Mouse (Mus musculus) liver, embryonic 11.5 days (tissue): Measurements from ENCODE around the gene Zfp970. TPM values are rescaled to one million over a fixed set of nuclear protein-coding genes. Genes with fewer than 3 reads are reported as not detected.
"Not testable (repeated sequence)": the region's sequence is repeated elsewhere in the genome, so short reads cannot be mapped to it uniquely, and the experiment has no call there.

Source experiments
- ATAC-seq: fragments of 200-750 bp; cut with Nextera tagmentation; replicated peaks from 2 replicates; pipeline ENCODE4 v1.8.0; 2017; ENCODE audit warnings: moderate number of reproducible peaks, mild to moderate bottlenecking, moderate TSS enrichment, moderate library complexity; ENCODE audit not compliant: low FRiP score
- DNase-seq: peaks from one replicate; pipeline ENCODE4 v3.0.0-alpha.2; 2017; ENCODE audit warnings: low spot score
- H3K27ac ChIP-seq: fragments of 300-500 bp; sonication (generic); 2 replicates; pipeline ENCODE4 v1.5.1; 2014; ENCODE audit warnings: mild to moderate bottlenecking, low read depth, low read length, control low read depth
- H3K27me3 ChIP-seq: fragments of 300-500 bp; sonication (generic); replicated peaks from 2 replicates; pipeline ENCODE4 v1.6.1; 2014; ENCODE audit warnings: low read length, mixed read lengths; ENCODE audit not compliant: control insufficient read depth, insufficient read depth
- H3K36me3 ChIP-seq: fragments of 300-500 bp; sonication (generic); 2 replicates; pipeline ENCODE4 v1.6.1; 2014; ENCODE audit warnings: mild to moderate bottlenecking, low read length, moderate library complexity, mixed read lengths; ENCODE audit not compliant: control insufficient read depth, insufficient read depth
- H3K4me1 ChIP-seq: fragments of 300-500 bp; sonication (generic); replicated peaks from 2 replicates; pipeline ENCODE4 v1.6.1; 2014; ENCODE audit warnings: low read length, mixed read lengths; ENCODE audit not compliant: control insufficient read depth, insufficient read depth
- H3K4me2 ChIP-seq: fragments of 300-500 bp; sonication (generic); 2 replicates; pipeline ENCODE4 v1.6.1; 2014; ENCODE audit warnings: mild to moderate bottlenecking, control low read depth, moderate library complexity
- H3K4me3 ChIP-seq: fragments of 300-500 bp; sonication (generic); 2 replicates; pipeline ENCODE4 v1.5.1; 2014; ENCODE audit warnings: low read depth, low read length, control low read depth
- H3K9ac ChIP-seq: fragments of 300-500 bp; sonication (generic); 2 replicates; pipeline ENCODE4 v1.6.1; 2014; ENCODE audit warnings: low read depth, low read length, control low read depth
- H3K9me3 ChIP-seq: fragments of 300-500 bp; sonication (generic); 2 replicates; pipeline ENCODE4 v1.6.1; 2016; ENCODE audit warnings: low read length, inconsistent platforms, mixed read lengths; ENCODE audit not compliant: control insufficient read depth
- WGBS: fragments of 180-500 bp; shearing (Covaris S2); extraction: QIAGEN DNeasy Blood & Tissue Kit; methylation state at CpG from one replicate; pipeline ENCODE4 v1.1.7; 2014; 5-methylcytosine and 5-hydroxymethylcytosine counted together
- polyA plus RNA-seq: library from polyadenylated mRNA; unstranded; fragments of >200 nt; fragmentation: Nextera tagmentation; extraction: Ambion mirVana; gene quantifications from 2 replicates; pipeline ENCODE4 v1.2.1, GENCODE M21; 2014

Gene Zfp970
- 9.0 and 10.2 TPM in 2 replicates for polyA plus RNA-seq

DNA sequence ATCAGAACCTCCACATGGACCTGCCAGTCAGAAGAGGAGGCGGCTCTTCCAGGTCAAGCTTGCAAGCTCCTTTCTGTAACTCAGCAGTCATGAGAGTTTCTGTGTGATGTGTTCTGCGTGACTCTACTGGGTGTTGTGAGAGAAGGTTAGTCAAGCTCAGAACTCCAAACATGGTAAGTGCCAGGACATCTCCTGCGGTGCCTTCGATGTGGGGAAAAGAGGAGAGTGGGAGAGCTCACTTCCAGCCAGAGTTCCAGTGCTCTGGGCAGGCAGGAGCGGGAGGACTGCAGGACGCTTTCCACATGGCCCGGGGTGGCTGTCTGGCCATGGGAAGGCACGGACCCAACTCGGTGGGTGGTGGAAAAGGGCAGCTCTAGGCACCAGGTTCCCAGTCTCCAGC is at the start of gene Zfp970:
Zfp970 (plus strand) TSS at position 58 of the 400 bp plus-strand sequence.
- H3K9me3 ChIP-seq, H3K9ac ChIP-seq, H3K27me3 ChIP-seq, H3K36me3 ChIP-seq, H3K4me1 ChIP-seq, ATAC-seq, H3K27ac ChIP-seq: not testable (repeated sequence)
- Histone ChIP-seq H3K4me3 (peak within 1 kb of the TSS; percentile 45), H3K4me2 (peak within 1 kb of the TSS; percentile 46)
- peak; percentile 31 for DNase-seq
- 3% methylated on average over 7 of the region's 9 CpGs for WGBS

DNA sequence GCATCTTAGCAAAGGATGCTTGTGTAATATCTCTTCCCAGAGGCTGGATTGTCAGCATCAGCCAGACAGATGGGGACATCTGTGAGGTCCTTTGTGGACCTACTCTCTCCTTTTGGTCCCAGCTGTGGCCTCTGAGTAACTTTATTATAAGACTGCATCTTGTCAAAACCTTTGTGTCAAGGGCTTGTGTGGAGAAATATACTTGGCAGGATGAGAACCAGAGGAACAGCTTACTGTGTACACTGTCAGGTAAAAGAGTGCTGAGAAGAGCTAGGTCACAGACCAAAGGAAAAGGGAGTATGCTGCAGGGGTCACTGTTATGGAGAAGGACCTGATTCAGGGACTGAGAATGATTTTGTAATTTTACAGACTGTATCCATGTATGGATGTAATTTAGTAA is 3.7 kb downstream of the Zfp970 start:
- not testable (repeated sequence) for H3K4me2 ChIP-seq, H3K27ac ChIP-seq, ATAC-seq, H3K4me3 ChIP-seq, DNase-seq, H3K36me3 ChIP-seq, H3K27me3 ChIP-seq, H3K9me3 ChIP-seq, H3K4me1 ChIP-seq, H3K9ac ChIP-seq

GRCm38 (mm10) chr2:177472261-177472660 is 7.7 kb downstream of the Zfp970 start:
- H3K9ac ChIP-seq, DNase-seq, ATAC-seq, H3K4me3 ChIP-seq, H3K27me3 ChIP-seq, H3K9me3 ChIP-seq, H3K27ac ChIP-seq, H3K4me2 ChIP-seq, H3K36me3 ChIP-seq, H3K4me1 ChIP-seq: not testable (repeated sequence)
- whole genome bisulfite sequencing = 90% methylated on average over 6 of the region's 10 CpGs

GRCm38 (mm10) chr2:177481971-177482370 is 17.4 kb downstream of the Zfp970 start:
- H3K9ac ChIP-seq, H3K27ac ChIP-seq, ATAC-seq, H3K27me3 ChIP-seq, H3K4me1 ChIP-seq, H3K4me3 ChIP-seq, H3K9me3 ChIP-seq, H3K36me3 ChIP-seq, DNase-seq, H3K4me2 ChIP-seq: not testable (repeated sequence)
- 81% methylated on average over 1 of the region's 1 CpGs for WGBS

GRCm38 (mm10) chr2:177483238-177483948 is 18.9 kb downstream of the Zfp970 start:
- H3K9me3 ChIP-seq, DNase-seq, H3K4me2 ChIP-seq, H3K27ac ChIP-seq, H3K4me3 ChIP-seq, H3K36me3 ChIP-seq, H3K4me1 ChIP-seq, H3K9ac ChIP-seq, ATAC-seq, H3K27me3 ChIP-seq: not testable (repeated sequence)
- 86% methylated on average over 11 of the region's 11 CpGs for WGBS

DNA sequence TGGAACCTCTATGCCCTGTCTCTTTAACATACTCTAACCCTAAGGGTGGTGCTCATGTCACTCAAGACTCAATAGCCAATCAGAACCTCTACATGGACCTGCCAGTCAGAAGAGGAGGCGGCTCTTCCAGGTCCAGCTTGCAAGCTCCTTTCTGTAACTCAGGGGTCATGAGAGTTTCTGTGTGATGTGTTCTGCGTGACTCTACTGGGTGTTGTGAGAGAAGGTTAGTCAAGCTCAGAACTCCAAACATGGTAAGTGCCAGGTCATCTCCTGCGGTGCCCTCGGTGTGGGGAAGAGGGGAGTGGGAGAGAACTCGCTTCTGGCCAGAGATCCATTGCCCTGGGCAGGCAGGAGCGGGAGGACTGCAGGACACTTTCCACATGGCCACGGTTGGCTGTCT is 33.5 kb downstream of the Zfp970 start, which contains the start of gene Gm14403:
Gm14403 (plus strand) TSS at position 149 of the 400 bp plus-strand sequence.
- not testable (repeated sequence) for H3K9ac ChIP-seq, H3K27me3 ChIP-seq, H3K36me3 ChIP-seq, H3K9me3 ChIP-seq, H3K4me1 ChIP-seq, DNase-seq, H3K27ac ChIP-seq, ATAC-seq
- WGBS = 9% methylated on average over 7 of the region's 7 CpGs
- Histone ChIP-seq H3K4me2 (peak within 1 kb of the TSS; percentile 58), H3K4me3 (peak within 1 kb of the TSS; percentile 45)

- 37% methylated on average over 1 of the region's 1 CpGs for WGBS
- H3K27ac ChIP-seq, H3K36me3 ChIP-seq, ATAC-seq, H3K27me3 ChIP-seq, H3K4me2 ChIP-seq, H3K4me3 ChIP-seq, H3K9ac ChIP-seq, H3K4me1 ChIP-seq, DNase-seq, H3K9me3 ChIP-seq: not testable (repeated sequence)
Observed at GRCm38 (mm10) chr2:177499182-177499581, 34.6 kb downstream of the Zfp970 start.

DNA sequence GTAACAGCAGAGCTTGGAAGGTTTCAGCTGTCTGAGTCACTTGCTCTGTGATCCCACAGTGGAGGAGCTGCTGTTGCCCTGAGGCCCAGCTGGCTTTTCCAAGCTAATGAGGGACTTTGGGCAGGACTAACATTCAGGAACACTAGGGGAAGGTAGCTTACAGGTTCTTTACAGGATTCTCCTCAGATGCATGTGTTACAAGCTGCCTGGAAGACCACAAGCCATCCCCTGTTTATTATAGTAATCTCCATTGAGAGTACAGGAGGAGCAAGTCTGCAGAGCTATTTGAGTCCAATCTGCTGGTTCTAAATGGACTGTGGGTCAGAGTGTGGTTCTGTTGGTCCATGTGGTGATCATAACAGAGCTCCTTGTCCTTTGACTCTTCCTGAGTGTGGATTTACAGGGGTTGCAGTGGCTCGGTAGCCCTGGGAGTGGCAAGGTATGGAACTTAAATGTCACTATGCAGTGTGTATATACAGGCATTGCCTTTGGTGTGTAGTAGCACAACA is 40.7 kb downstream of the Zfp970 start:
- 81% methylated on average over 1 of the region's 1 CpGs for WGBS
- not testable (repeated sequence) for DNase-seq, H3K4me1 ChIP-seq, H3K36me3 ChIP-seq, H3K27me3 ChIP-seq, H3K27ac ChIP-seq, H3K4me3 ChIP-seq, ATAC-seq, H3K4me2 ChIP-seq, H3K9me3 ChIP-seq, H3K9ac ChIP-seq

- WGBS = 69% methylated on average over 4 of the region's 4 CpGs
- not testable (repeated sequence) for H3K4me2 ChIP-seq, H3K9me3 ChIP-seq, H3K4me3 ChIP-seq, H3K27me3 ChIP-seq, DNase-seq, H3K36me3 ChIP-seq, H3K27ac ChIP-seq, H3K9ac ChIP-seq, H3K4me1 ChIP-seq, ATAC-seq
Observed at GRCm38 (mm10) chr2:177511381-177511780, 46.8 kb downstream of the Zfp970 start.
